Mouse (Mus musculus): ENCODE results near the gene Sh3pxd2a.

- no peak for TF ChIP-seq CTCF (IDR thresholded peaks at IDR 0.05; ENCODE audit: low read depth)
- TF ChIP-seq EP300 (IDR thresholded peaks at IDR 0.05; ENCODE audit: low read depth): no peak
These were observed 24.3 kb downstream of the Sh3pxd2a start for GRCm38 (mm10) chr19:47439726-47440434.

Data from heart, postnatal 0 days (tissue).